Mouse (Mus musculus) hindbrain, embryonic 16.5 days (tissue): Measurements from ENCODE around the gene Dctd. TPM values are rescaled to one million over a fixed set of nuclear protein-coding genes. Genes with fewer than 3 reads are reported as not detected.

ENCODE experiments used
- ATAC-seq: fragments of 200-750 bp; cut with Nextera tagmentation; 2 replicates; pipeline ENCODE4 v1.8.0; 2017; ENCODE audit warnings: moderate TSS enrichment, moderate library complexity
- H3K27ac ChIP-seq: fragments of 300-500 bp; sonication (generic); 2 replicates; pipeline ENCODE4 v1.5.1; 2014; ENCODE audit warnings: low read depth, mild to moderate bottlenecking, control low read depth, low read length, moderate library complexity
- H3K27me3 ChIP-seq: fragments of 300-500 bp; sonication (generic); replicated peaks from 2 replicates; pipeline ENCODE4 v1.6.1; 2014; ENCODE audit warnings: low read length; ENCODE audit not compliant: control insufficient read depth, insufficient read depth
- H3K36me3 ChIP-seq: fragments of 300-500 bp; sonication (generic); 2 replicates; pipeline ENCODE4 v1.6.1; 2014; ENCODE audit warnings: mild to moderate bottlenecking, low read length, moderate library complexity, mixed read lengths; ENCODE audit not compliant: control insufficient read depth, insufficient read depth
- H3K4me1 ChIP-seq: fragments of 300-500 bp; sonication (generic); 2 replicates; pipeline ENCODE4 v1.6.1; 2014; ENCODE audit warnings: low read depth, low read length; ENCODE audit not compliant: control insufficient read depth, insufficient read depth
- H3K4me2 ChIP-seq: fragments of 300-500 bp; sonication (generic); 2 replicates; pipeline ENCODE4 v1.6.1; 2014; ENCODE audit warnings: mild to moderate bottlenecking, low read length, control low read depth, moderate library complexity
- H3K4me3 ChIP-seq: fragments of 300-500 bp; sonication (generic); 2 replicates; pipeline ENCODE4 v1.5.1; 2014; ENCODE audit warnings: mild to moderate bottlenecking, low read length, control low read depth, moderate library complexity
- H3K9ac ChIP-seq: fragments of 300-500 bp; sonication (generic); 2 replicates; pipeline ENCODE4 v1.6.1; 2014; ENCODE audit warnings: low read depth, mild to moderate bottlenecking, control low read depth, low read length, moderate library complexity
- H3K9me3 ChIP-seq: fragments of 300-500 bp; sonication (generic); 2 replicates; pipeline ENCODE4 v1.6.1; 2014; ENCODE audit warnings: mild to moderate bottlenecking, low read length, moderate library complexity; ENCODE audit not compliant: control insufficient read depth
- WGBS: fragments of 180-500 bp; shearing (Covaris S2); extraction: QIAGEN DNeasy Blood & Tissue Kit; methylation state at CpG from one replicate; pipeline ENCODE4 v1.1.7; 2014; 5-methylcytosine and 5-hydroxymethylcytosine counted together
- polyA plus RNA-seq: library from polyadenylated mRNA; unstranded; fragments of >200 nt; fragmentation: Nextera tagmentation; extraction: Ambion mirVana; gene quantifications from 2 replicates; pipeline ENCODE4 v1.2.1, GENCODE M21; 2015

The Dctd gene
- polyA plus RNA-seq, 1 experiment from 2014 or later = 16.4 TPM

GRCm38 (mm10) chr8:48136804-48137650, 38.1 kb downstream of the Dctd start:
- Histone ChIP-seq H3K4me2 (peak overlapping the region; percentile 51), H3K4me3 (peak overlapping the region; percentile 30), H3K36me3 (no peaks in the 10 kb centered on the region), H3K4me1 (peaks cover 9% of the 10 kb centered on the region), H3K27me3 (no peaks in the 10 kb centered on the region), H3K9ac (peak overlapping the region; percentile 10; the same call in 1 of the 2 replicates), H3K27ac (peak overlapping the region; percentile 32; the same call in 1 of the 2 replicates), H3K9me3 (no peaks in the 10 kb centered on the region)
- peak; percentile 13; the same call in 1 of the 2 replicates for ATAC-seq
- 52% methylated on average over 30 of the region's 30 CpGs for WGBS

- ATAC-seq = no peak
- peaks cover 9% of the 10 kb centered on the region for H3K4me1 ChIP-seq
- no peaks in the 10 kb centered on the region for H3K9me3 ChIP-seq
- H3K27me3 ChIP-seq = no peaks in the 10 kb centered on the region
- no peak overlapping the region for H3K27ac ChIP-seq
- 38% methylated on average over 3 of the region's 3 CpGs for WGBS
- H3K9ac ChIP-seq = no peak overlapping the region
- peak overlapping the region; percentile 51 for H3K4me2 ChIP-seq
- no peaks in the 10 kb centered on the region for H3K36me3 ChIP-seq
- H3K4me3 ChIP-seq = peak overlapping the region; percentile 30
These were observed 38.7 kb downstream of the Dctd start for GRCm38 (mm10) chr8:48137651-48137937.

GRCm38 (mm10) chr8:48141023-48141422, 42.1 kb downstream of the Dctd start:
- no peak overlapping the region for H3K27ac ChIP-seq
- no peak overlapping the region for H3K4me3 ChIP-seq
- H3K4me2 ChIP-seq = no peak overlapping the region
- H3K4me1 ChIP-seq = peaks cover 9% of the 10 kb centered on the region
- no peaks in the 10 kb centered on the region for H3K9me3 ChIP-seq
- H3K9ac ChIP-seq = no peak overlapping the region
- no peaks in the 10 kb centered on the region for H3K36me3 ChIP-seq
- peak; percentile 66 for ATAC-seq
- 46% methylated on average over 5 of the region's 5 CpGs for WGBS
- H3K27me3 ChIP-seq = no peaks in the 10 kb centered on the region

- 74% methylated on average over 5 of the region's 5 CpGs for WGBS
- H3K27ac ChIP-seq = no peak overlapping the region
- no peak for ATAC-seq
These were observed 46.9 kb downstream of the Dctd start for GRCm38 (mm10) chr8:48145766-48146165.

GRCm38 (mm10) chr8:48146449-48146848, 47.6 kb downstream of the Dctd start:
- no peaks in the 10 kb centered on the region for H3K36me3 ChIP-seq
- no peaks in the 10 kb centered on the region for H3K4me1 ChIP-seq
- ATAC-seq = no peak
- peaks cover 6% of the 10 kb centered on the region; the same call in 1 of the 2 replicates for H3K9me3 ChIP-seq
- no peaks in the 10 kb centered on the region for H3K27me3 ChIP-seq
- H3K9ac ChIP-seq = no peak overlapping the region
- H3K4me2 ChIP-seq = no peak overlapping the region
- no peak overlapping the region for H3K4me3 ChIP-seq
- H3K27ac ChIP-seq = no peak overlapping the region
- WGBS = 82% methylated on average over 10 of the region's 10 CpGs

More at GRCm38 (mm10) chr8:48145766-48146165, 46.9 kb downstream of the Dctd start:
- Histone ChIP-seq H3K27me3 (no peaks in the 10 kb centered on the region), H3K4me1 (no peaks in the 10 kb centered on the region), H3K9me3 (peaks cover 6% of the 10 kb centered on the region; the same call in 1 of the 2 replicates), H3K4me2 (no peak overlapping the region), H3K9ac (no peak overlapping the region), H3K36me3 (no peaks in the 10 kb centered on the region), H3K4me3 (no peak overlapping the region)

- Histone ChIP-seq H3K4me1 (peaks cover 16% of the 10 kb centered on the region), H3K4me2 (peak overlapping the region; percentile 30; the same call in 1 of the 2 replicates), H3K27me3 (no peaks in the 10 kb centered on the region), H3K27ac (no peak overlapping the region), H3K9ac (peak overlapping the region; percentile 39; the same call in 1 of the 2 replicates), H3K4me3 (no peak overlapping the region), H3K9me3 (peaks cover 6% of the 10 kb centered on the region; the same call in 1 of the 2 replicates), H3K36me3 (no peaks in the 10 kb centered on the region)
- 25% methylated on average over 19 of the region's 19 CpGs for WGBS
- peak; percentile 72 for ATAC-seq
These were observed 53.3 kb downstream of the Dctd start for GRCm38 (mm10) chr8:48152062-48152738.

GRCm38 (mm10) chr8:48153360-48154121, 54.6 kb downstream of the Dctd start:
- peak; percentile 94 for ATAC-seq
- Histone ChIP-seq H3K4me3 (no peak overlapping the region), H3K36me3 (no peaks in the 10 kb centered on the region), H3K9me3 (peaks cover 6% of the 10 kb centered on the region; the same call in 1 of the 2 replicates), H3K27ac (peak overlapping the region; percentile 4; the same call in 1 of the 2 replicates), H3K4me2 (peak overlapping the region; percentile 35), H3K27me3 (no peaks in the 10 kb centered on the region), H3K9ac (no peak overlapping the region), H3K4me1 (peaks cover 16% of the 10 kb centered on the region)
- 11% methylated on average over 15 of the region's 15 CpGs for WGBS

- ATAC-seq = no peak
- WGBS = 30% methylated on average over 10 of the region's 10 CpGs
- Histone ChIP-seq H3K4me3 (no peak overlapping the region), H3K27me3 (no peaks in the 10 kb centered on the region; the same call in 1 of the 2 replicates), H3K36me3 (no peaks in the 10 kb centered on the region), H3K9me3 (no peaks in the 10 kb centered on the region), H3K27ac (no peak overlapping the region), H3K9ac (no peak overlapping the region), H3K4me1 (peaks cover 12% of the 10 kb centered on the region), H3K4me2 (no peak overlapping the region)
These were observed 58.8 kb downstream of the Dctd start for GRCm38 (mm10) chr8:48157718-48158117.
